Mouse (Mus musculus) bone marrow, adult 2 months (tissue): ENCODE results near the gene Sap25.

Experiments
- CTCF ChIP-seq: fragments of 200-500 bp; IDR thresholded peaks from 2 replicates; pipeline ENCODE4 v1.5.1; 2011; ENCODE audit warnings: low read length, control low read depth; ENCODE audit not compliant: control insufficient read depth, insufficient read depth
- POLR2A ChIP-seq: fragments of 200-500 bp; IDR thresholded peaks from 2 replicates; pipeline ENCODE4 v1.6.1; 2011; ENCODE audit warnings: low read depth, mild to moderate bottlenecking, control low read depth, low read length, borderline replicate concordance; ENCODE audit not compliant: control insufficient read depth

DNA sequence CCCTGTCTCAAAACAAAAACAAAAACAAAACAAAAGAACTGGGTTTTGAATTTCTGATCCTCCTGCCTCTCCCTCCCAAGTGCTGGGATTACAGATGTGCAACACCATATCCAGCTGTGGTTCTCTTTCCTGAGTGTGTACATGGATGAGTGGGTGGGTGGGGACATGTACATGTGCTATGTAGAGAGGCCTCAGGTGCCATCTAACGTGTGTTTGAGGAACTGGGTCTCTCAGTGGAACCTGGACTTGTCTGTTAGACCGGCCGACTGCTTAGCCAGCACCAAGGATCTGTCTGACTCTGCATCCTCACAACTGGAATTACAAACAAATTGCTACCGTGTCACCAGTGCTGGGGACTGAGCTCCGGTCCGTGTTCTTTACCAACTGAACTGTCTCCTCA lies 43.5 kb upstream of the Sap25 start:
- TF ChIP-seq CTCF (no peak), POLR2A (no peak)
